Mouse (Mus musculus): ENCODE data around the gene Rgs1. TPM values are rescaled to one million over a fixed set of nuclear protein-coding genes. Genes with fewer than 3 reads are reported as not detected.
A peak's percentile ranks its signal among the peaks of the same experiment; 100 is the strongest.

Rgs1 gene
- polyA plus RNA-seq, 1 experiment from 2014 or later = not detected

DNA sequence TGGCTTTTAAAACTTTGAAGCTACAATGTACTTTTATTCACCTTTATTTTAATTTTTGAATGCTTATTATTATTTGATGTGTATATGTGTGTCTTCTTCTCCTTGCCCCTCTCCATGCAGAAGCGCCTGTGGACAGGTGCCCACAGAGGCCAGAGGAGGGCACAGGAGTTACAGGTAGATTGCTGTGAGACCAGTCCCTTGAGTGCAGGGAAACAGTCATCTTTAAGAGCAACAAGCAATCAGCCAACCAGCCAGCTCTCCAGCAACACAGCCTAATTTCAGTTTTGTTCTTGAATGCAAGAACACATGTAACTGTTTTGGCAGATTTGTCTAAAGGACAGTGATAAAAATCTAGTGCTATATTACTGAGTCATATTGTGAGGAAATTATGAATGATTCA, 1.7 kb downstream of the Rgs1 start:
- ATAC-seq = no peak
- no peak overlapping the region for H3K4me2 ChIP-seq
- 81% methylated on average over 1 of the region's 1 CpGs for WGBS
- H3K27me3 ChIP-seq = no peaks in the 10 kb centered on the region
- no peak overlapping the region for H3K4me3 ChIP-seq
- no peaks in the 10 kb centered on the region for H3K36me3 ChIP-seq (ENCODE audit: poor library complexity, severe bottlenecking)
- H3K4me1 ChIP-seq = no peaks in the 10 kb centered on the region
- H3K9me3 ChIP-seq (replicated peaks) = no peaks in the 10 kb centered on the region
- H3K9ac ChIP-seq = no peak overlapping the region
- no peak overlapping the region for H3K27ac ChIP-seq

DNA sequence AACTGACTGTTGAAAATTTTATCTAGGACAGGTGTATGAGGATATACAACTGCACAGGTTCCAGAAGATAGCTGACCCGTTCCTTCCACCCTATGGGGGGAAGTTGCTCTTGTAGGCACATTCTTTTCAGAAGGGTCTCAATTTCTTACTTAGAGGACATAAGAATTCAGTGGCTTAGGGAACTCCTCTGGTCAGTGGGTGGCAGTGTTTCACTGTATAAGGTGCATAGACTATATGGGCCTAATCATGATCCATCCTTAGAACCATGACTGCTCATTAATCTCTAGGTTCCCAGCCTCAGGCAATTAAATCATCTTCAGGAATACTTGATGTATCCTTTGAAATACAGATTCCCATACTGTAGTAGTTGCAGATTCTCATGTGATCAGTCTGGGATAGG, 5.5 kb downstream of the Rgs1 start:
- no peaks in the 10 kb centered on the region for H3K36me3 ChIP-seq (ENCODE audit: poor library complexity, severe bottlenecking)
- no peak overlapping the region for H3K4me3 ChIP-seq
- no peak overlapping the region for H3K27ac ChIP-seq
- no peak overlapping the region for H3K4me2 ChIP-seq
- H3K27me3 ChIP-seq = no peaks in the 10 kb centered on the region
- H3K4me1 ChIP-seq = no peaks in the 10 kb centered on the region
- no peaks in the 10 kb centered on the region for H3K9me3 ChIP-seq (replicated peaks)
- no peak overlapping the region for H3K9ac ChIP-seq
- ATAC-seq = no peak
- WGBS = 71% methylated on average over 1 of the region's 1 CpGs

- H3K4me3 ChIP-seq = no peak overlapping the region
- H3K27ac ChIP-seq = no peak overlapping the region
- no peaks in the 10 kb centered on the region for H3K4me1 ChIP-seq
- no peaks in the 10 kb centered on the region for H3K27me3 ChIP-seq
- no peak overlapping the region for H3K4me2 ChIP-seq
- H3K36me3 ChIP-seq (ENCODE audit: poor library complexity, severe bottlenecking) = no peaks in the 10 kb centered on the region
- H3K9ac ChIP-seq = no peak overlapping the region
- ATAC-seq = no peak
- 70% methylated on average over 2 of the region's 2 CpGs for whole genome bisulfite sequencing
- no peaks in the 10 kb centered on the region for H3K9me3 ChIP-seq (replicated peaks)
Observed at GRCm38 (mm10) chr1:144239195-144239594, 9.8 kb downstream of the Rgs1 start.

GRCm38 (mm10) chr1:144215230-144215629, 33.8 kb downstream of the Rgs1 start:
- no peaks in the 10 kb centered on the region for H3K4me1 ChIP-seq
- no peak overlapping the region for H3K4me3 ChIP-seq
- no peak overlapping the region for H3K9ac ChIP-seq
- no peak overlapping the region for H3K27ac ChIP-seq
- H3K4me2 ChIP-seq = no peak overlapping the region
- no peaks in the 10 kb centered on the region for H3K27me3 ChIP-seq
- ATAC-seq = no peak
- H3K36me3 ChIP-seq (ENCODE audit: poor library complexity, severe bottlenecking) = no peaks in the 10 kb centered on the region
- no peaks in the 10 kb centered on the region for H3K9me3 ChIP-seq (replicated peaks)

DNA sequence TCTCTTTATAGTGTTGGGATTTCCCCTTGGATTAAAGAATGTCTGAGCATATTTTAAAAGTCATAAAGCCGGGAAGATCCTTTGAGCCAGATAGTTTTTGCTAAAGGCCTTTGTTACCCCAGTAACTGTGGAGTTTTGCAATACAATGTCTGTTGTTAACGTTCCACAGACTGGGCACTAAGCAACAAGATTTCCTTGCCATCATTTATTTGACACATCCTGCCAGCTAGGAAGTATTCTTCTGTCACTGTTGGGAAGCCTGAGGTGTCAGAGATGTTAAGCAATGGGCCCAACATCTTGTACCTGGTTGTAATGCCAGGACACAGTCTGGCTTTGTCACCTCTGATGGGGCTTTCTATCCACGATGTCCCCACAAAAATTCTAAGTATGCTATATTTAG, 38.1 kb downstream of the Rgs1 start:
- 77% methylated on average over 3 of the region's 3 CpGs for WGBS
- H3K9me3 ChIP-seq (replicated peaks) = no peaks in the 10 kb centered on the region

GRCm38 (mm10) chr1:144206281-144207061, 42.6 kb downstream of the Rgs1 start:
- Histone ChIP-seq H3K9me3 (replicated peaks) (no peaks in the 10 kb centered on the region), H3K36me3 (ENCODE audit: poor library complexity, severe bottlenecking) (no peaks in the 10 kb centered on the region), H3K27me3 (no peaks in the 10 kb centered on the region), H3K4me3 (no peak overlapping the region), H3K27ac (no peak overlapping the region), H3K4me1 (no peaks in the 10 kb centered on the region), H3K4me2 (no peak overlapping the region), H3K9ac (no peak overlapping the region)
- WGBS = 81% methylated on average over 7 of the region's 7 CpGs
- no peak for ATAC-seq

More for the DNA sequence above, 38.1 kb downstream of the Rgs1 start:
- H3K9ac ChIP-seq = no peak overlapping the region
- H3K4me1 ChIP-seq = no peaks in the 10 kb centered on the region
- H3K4me2 ChIP-seq = no peak overlapping the region
- H3K27ac ChIP-seq = no peak overlapping the region
- ATAC-seq = no peak
- no peak overlapping the region for H3K4me3 ChIP-seq
- H3K27me3 ChIP-seq = no peaks in the 10 kb centered on the region
- H3K36me3 ChIP-seq (ENCODE audit: poor library complexity, severe bottlenecking) = no peaks in the 10 kb centered on the region

- no peaks in the 10 kb centered on the region for H3K4me1 ChIP-seq
- no peaks in the 10 kb centered on the region for H3K27me3 ChIP-seq
- H3K9me3 ChIP-seq (replicated peaks) = no peaks in the 10 kb centered on the region
- no peak overlapping the region for H3K9ac ChIP-seq
- no peak for ATAC-seq
- no peaks in the 10 kb centered on the region for H3K36me3 ChIP-seq (ENCODE audit: poor library complexity, severe bottlenecking)
- H3K27ac ChIP-seq = no peak overlapping the region
- no peak overlapping the region for H3K4me2 ChIP-seq
- H3K4me3 ChIP-seq = no peak overlapping the region
- 97% methylated on average over 2 of the region's 2 CpGs for WGBS
Observed at GRCm38 (mm10) chr1:144204766-144205165, 44.3 kb downstream of the Rgs1 start.

DNA sequence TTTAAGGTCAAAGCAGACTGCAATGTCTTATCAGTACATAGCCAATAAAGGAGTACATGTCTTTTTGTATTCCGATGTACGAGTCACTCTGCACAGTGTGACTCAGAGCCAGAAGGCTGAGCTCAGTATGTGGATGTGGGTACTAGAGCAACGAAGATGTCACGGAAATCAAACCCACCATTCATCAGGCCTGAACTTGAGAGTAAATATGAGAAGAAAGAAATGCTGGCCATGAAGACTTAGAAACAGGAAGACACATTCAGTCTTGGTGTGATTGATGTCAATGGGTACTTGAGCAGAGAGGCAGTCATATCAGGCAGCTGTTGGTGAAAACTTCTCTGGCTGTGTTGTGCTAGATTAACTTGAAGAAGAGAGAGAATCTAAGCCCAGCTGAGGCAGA, 46.1 kb downstream of the Rgs1 start:
- H3K27ac ChIP-seq = no peak overlapping the region
- WGBS = 92% methylated on average over 4 of the region's 4 CpGs
- no peak overlapping the region for H3K4me2 ChIP-seq
- H3K4me3 ChIP-seq = no peak overlapping the region
- ATAC-seq = no peak
- H3K36me3 ChIP-seq (ENCODE audit: poor library complexity, severe bottlenecking) = no peaks in the 10 kb centered on the region
- H3K9ac ChIP-seq = no peak overlapping the region
- H3K9me3 ChIP-seq (replicated peaks) = no peaks in the 10 kb centered on the region
- H3K27me3 ChIP-seq = no peaks in the 10 kb centered on the region
- no peaks in the 10 kb centered on the region for H3K4me1 ChIP-seq

GRCm38 (mm10) chr1:144200496-144200895, 48.5 kb downstream of the Rgs1 start:
- WGBS = 84% methylated on average over 2 of the region's 2 CpGs
- H3K4me2 ChIP-seq = no peak overlapping the region
- H3K36me3 ChIP-seq (ENCODE audit: poor library complexity, severe bottlenecking) = no peaks in the 10 kb centered on the region
- H3K4me3 ChIP-seq = no peak overlapping the region
- no peaks in the 10 kb centered on the region for H3K9me3 ChIP-seq (replicated peaks)
- H3K9ac ChIP-seq = no peak overlapping the region
- H3K27ac ChIP-seq = no peak overlapping the region
- H3K4me1 ChIP-seq = no peaks in the 10 kb centered on the region
- ATAC-seq = no peak
- no peaks in the 10 kb centered on the region for H3K27me3 ChIP-seq

GRCm38 (mm10) chr1:144199538-144199937, 49.5 kb downstream of the Rgs1 start:
- WGBS = 75% methylated on average over 1 of the region's 1 CpGs
- no peaks in the 10 kb centered on the region for H3K36me3 ChIP-seq (ENCODE audit: poor library complexity, severe bottlenecking)
- no peak overlapping the region for H3K4me2 ChIP-seq
- H3K27me3 ChIP-seq = no peaks in the 10 kb centered on the region
- no peak for ATAC-seq
- H3K27ac ChIP-seq = no peak overlapping the region
- no peak overlapping the region for H3K9ac ChIP-seq
- H3K4me1 ChIP-seq = no peaks in the 10 kb centered on the region
- H3K9me3 ChIP-seq (replicated peaks) = no peaks in the 10 kb centered on the region
- no peak overlapping the region for H3K4me3 ChIP-seq

- peak; percentile 70; the same call in 1 of the 2 replicates for ATAC-seq
- Histone ChIP-seq H3K9ac (no peak overlapping the region), H3K4me2 (no peak overlapping the region), H3K9me3 (replicated peaks) (no peaks in the 10 kb centered on the region), H3K27ac (no peak overlapping the region), H3K4me1 (no peaks in the 10 kb centered on the region), H3K36me3 (ENCODE audit: poor library complexity, severe bottlenecking) (no peaks in the 10 kb centered on the region), H3K4me3 (no peak overlapping the region), H3K27me3 (no peaks in the 10 kb centered on the region)
- 30% methylated on average over 3 of the region's 3 CpGs for WGBS
Observed at GRCm38 (mm10) chr1:144197684-144198083, 51.4 kb downstream of the Rgs1 start.

Measured in forebrain, embryonic 13.5 days (tissue).